Mouse (Mus musculus): ENCODE measurements around the gene Cldn9.

Gene Cldn9

DNA sequence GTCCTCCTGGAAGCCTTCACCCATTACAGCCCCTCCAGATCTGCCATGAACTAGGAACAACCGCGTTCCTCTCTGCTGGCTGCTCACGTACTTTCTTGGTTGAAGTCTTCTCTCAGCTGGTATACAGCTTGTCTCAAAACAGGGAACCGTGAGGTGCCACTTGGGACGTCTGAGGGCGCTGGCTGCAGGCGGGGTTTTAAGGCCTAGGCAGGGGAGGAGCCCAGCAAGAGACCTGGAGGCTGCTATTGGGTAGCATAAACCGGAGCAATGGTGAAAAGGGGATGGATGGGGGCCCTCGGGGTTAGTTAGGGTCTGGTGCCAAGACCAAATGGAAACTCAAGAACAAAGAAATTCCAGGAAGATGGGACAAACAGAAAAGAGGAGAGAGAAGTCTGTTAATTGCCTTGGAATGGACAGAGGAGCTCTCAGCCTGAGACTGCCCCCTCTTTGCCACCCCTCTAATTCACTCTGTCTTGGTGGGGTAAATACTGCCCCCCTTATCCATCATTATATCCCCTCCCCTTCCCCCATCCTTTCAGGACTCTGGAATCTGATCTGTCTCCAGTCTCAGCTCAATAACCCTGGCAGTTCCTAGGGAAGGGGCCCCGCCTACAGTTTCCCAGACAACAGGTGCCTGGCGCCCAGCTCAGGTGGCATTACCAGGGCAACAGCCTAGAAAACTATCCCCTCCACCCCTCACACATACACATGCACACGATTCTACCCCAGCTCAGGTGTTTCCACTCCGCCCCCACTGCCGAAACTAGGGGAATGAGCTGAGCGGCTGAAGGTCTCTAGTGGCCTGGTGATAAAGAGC, at the start of gene Cldn9:
TSS of gene Cldn9 (minus strand) at position 171 of the 817 bp plus-strand sequence.
- no peak for DNase-seq (ENCODE audit: low spot score in 2 of 2)

DNA sequence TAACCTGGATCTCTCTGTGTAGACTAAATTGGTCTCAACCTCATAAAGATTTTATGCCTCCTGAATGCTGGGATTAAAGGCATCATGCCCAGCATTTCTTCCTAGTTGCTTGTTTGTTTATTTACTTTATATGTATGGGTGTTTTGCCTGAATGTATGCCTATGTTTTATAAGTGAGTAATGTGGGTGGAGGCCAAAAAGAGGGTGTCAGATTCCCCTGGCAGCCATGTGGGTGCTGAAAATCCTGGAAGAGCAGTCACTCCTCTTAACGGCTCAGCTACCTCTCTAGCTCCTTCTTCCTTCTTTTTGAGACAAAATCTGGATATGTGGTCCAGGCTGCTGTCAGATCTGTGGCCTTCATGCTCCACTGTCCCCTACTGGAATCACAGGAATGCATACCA, 46.6 kb upstream of the Cldn9 start:
- no peak for DNase-seq (ENCODE audit: low spot score in 2 of 2)

DNA sequence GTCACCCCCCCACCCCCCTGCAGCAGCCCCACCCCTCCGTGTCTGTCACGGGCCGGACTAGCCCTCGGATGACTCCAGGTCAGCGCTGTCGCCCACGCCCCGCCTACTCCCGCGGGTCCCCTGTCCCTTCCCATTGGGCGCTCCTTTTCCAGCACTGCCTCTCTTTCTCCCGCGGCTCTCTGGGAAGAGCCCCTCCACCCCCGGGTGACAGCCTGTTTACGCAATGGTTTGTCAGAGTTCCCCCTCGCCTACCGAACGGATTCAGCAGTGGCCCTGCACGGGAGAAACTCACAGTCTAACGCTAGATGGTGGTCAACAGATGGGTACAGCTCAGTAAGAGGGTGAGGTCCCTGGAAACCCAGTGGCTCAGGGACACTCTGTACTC, 42.9 kb upstream of the Cldn9 start:
- peak in 1 of 2 experiments; percentile 46 for DNase-seq (ENCODE audit: low spot score in 2 of 2)

DNA sequence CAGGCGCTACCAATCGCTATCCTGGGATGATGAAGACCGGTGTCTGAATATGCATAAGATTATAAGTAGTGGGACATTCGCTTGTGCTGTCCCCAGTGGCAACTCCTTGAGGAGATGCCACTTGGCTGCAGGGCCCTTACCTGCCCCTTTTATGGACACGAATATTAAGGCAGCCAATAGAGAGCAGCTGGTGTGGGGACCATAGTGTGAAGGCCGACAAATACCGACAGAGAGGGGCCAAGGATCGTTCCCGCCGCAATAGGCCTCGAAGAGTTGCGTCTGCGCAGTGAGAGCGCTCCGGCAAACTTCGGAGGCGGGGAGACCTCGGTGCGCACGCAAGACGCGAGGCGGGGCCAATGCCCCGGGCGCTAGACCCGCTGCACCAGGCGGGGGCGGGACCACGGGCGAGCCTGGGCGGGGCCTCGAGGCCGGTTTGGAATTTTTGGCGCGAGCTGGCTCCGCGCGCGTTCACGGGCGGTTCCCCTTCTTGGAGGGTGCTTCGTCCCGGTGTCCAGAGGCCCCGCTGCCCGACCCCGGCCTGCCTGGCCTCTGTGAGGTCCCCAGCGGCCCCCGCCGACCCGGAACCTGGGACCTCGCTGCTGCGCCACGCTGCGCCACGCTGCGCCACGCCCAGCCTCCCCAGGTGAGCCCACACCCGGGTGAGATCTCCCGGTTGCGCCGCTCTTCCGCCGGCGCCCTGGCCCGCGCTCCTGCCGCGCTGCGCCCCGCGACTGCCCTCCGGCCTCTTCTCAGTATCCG, 42.4 kb upstream of the Cldn9 start, which contains the start of gene Pkmyt1:
TSS of gene Pkmyt1 (plus strand) at position 338 of the 759 bp plus-strand sequence.
- peak; percentile 93 to 95 for DNase-seq (ENCODE audit: low spot score in 2 of 2)

DNA sequence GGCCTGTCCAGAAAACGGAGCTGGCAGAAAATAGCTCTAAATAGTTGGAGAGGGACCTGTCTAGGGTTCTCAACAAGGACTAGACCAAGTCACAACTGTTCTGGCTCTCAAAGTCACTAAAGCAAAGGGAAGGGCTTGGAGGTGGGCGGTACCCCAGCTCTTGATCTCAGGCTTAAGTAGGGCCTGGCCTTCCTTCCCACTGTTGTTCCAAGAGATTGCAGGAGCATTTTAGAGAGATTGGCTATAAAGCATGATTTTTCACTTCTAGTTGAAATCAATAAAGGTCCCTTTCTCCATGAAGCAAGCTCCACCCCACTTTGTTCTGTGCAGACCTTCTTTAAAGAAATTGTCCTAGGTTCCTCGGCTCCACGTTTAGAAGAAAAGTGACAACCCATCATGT, 41.7 kb upstream of the Cldn9 start:
- DNase-seq (ENCODE audit: low spot score in 2 of 2) = no peak

DNA sequence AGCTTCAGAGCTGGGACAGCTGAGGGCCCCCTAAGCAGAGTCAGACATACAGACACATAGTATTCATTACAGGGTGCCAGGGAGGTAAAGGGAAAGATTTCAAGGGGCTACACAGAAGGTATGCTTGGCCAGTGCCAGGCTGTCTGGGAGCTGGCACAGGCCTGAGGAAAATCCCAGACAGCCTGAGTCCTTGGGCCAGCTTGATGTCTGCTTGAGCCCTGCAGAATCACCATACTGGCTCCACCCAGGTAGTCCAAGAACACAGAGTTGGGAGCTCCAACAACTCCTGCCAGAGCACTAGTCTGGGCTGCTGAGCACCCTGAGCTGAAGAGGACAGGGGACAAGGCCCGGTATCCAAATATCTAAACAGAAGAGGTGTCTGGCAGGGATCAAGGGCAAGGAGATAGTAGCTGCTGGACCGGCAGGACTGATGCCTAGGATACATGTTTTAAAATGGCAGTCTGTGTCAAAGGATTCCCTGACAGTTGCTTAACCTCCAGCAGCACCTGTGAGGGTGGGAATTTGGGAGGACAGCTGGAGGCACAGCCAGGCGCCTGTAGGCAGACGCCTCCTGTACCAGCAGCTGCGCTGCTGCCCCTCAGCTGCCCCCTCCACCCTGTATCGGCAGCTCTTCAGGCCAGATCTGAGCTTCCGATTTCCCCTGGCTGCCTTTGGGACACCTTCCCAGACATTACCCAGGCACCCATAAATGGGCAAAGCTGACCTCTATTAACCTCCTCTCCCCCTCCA, 38.7 kb upstream of the Cldn9 start, which contains the start of gene 1520401A03Rik:
TSS of gene 1520401A03Rik (minus strand) at position 408 of the 750 bp plus-strand sequence.
- no peak for DNase-seq (ENCODE audit: low spot score in 2 of 2)

DNA sequence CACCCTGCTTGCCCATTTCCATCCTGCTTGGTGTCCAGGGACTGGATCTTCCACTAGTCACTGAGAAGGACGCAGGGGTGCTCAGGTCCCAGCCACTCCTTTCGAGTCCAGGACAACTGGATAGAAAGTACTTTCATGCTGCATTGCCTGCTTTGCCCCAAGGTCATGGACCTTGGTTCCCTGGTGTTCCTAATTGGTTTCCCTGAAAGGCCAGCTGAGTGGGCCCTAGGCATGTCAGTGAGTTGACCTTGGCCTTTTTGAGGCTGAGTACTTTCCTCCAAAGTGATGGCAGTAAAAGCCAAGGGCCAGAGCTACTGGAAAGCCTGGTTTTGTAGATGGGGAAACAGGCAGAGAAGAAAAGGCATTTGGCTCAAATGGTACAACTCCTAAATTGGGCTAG, 38.1 kb upstream of the Cldn9 start:
- no peak for DNase-seq (ENCODE audit: low spot score in 2 of 2)

DNA sequence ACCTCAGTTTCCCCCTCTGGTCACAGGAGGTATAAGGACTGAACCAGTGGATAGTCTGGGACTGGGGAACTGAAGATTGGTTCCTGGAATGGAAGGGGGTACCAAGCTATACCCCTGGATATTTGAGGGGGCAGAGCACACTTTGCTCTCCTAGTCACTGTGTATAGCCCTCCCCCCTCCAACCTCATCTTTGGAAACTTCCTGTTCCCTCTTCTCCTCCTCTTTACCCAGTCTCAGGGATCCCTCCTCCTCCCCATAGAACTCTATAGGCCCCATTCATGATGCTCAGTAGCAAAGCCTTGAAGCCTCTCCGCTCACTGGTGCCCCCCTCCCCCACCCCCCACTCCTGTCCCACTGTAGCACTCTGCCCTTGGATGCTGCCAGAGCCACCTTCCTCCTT, 35.6 kb upstream of the Cldn9 start:
- DNase-seq (ENCODE audit: low spot score in 2 of 2) = no peak

DNA sequence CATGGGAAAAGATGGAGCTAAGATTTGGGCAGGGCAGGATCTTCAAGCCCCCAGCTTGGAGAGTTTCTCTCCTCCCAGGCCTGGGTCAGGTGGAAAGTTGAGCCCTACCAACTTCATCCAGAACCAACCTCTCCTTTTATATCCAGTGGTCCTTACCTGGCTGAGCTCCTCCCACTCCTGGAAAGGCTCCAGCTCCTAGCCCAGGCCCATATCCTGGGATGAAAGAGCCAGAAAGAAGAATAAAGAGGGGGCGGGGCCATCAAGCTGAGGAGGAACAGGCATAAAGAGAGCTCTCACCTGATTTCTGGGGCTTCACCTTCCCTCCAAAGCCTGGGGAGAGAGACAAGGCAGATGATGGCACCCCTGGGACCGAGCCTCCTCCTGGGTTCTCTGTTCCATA, 33.2 kb upstream of the Cldn9 start:
- no peak for DNase-seq (ENCODE audit: low spot score in 2 of 2)

DNA sequence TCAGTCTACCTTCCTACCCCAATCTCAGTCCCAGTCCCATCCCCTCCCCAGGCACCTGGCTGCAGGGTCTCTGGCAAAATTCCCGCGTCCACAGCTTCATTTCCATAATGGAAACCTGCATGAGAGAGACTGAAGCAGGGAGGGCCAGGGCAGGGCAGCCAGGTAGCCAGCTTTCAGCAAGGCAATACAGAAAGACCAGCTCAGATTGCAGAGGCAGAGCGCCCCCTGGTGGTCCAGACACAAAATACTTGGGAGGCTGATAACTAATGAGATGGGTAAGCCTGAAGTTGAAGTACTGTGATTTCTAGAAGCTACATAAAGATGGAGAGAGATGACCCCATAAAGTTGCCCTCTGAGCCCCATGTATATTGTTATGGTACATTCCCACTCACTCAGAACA, 22.4 kb upstream of the Cldn9 start:
- peak; percentile 47 to 69 for DNase-seq (ENCODE audit: low spot score in 2 of 2)

DNA sequence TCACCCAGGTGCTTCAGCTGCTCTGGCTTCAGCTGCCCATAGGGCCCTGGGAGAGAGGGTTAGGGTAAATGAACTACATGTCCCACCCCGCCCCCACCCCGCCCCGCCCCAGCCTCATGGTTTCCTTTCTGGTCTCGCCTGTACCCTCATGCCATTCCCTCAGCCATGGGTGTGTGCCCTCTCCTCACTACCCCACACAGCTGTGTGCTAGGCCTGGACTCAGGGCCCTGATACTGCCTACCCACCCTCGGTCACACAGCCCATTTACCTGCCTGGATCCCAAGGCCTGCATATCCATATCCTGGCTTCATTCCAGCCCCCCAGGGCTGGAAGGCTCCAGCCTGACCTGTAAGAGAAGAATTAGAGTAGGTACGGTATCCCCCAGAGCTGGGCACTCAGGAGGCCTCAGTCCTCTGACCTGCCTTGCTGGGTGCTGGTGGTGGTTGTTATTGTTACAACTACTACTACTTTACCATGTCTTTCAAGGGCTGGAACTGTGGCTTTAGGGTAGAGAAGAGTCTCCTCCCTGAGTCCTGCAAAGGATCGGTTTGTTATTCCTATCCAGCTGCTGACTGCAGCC, 21.8 kb upstream of the Cldn9 start:
- no peak for DNase-seq (ENCODE audit: low spot score in 2 of 2)

DNA sequence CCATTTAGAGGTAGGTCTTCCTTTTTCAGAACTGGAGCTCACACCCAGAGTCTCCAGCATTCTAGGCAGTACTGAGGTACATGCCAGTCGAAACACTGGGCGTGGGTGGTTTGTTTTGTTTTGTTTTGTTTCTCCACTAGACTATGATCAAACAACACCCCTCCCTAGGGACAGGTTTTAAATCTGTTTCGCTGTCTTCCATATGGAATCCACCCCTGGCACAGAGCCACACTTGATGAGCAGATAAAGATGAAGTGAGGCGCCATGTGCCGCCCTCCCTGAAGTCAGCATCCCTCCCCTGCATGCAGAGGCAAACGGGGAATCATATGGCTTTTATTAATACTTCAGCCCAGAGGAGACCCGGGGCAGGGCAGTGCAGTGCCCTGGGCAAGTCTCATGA, 20.9 kb upstream of the Cldn9 start:
- no peak for DNase-seq (ENCODE audit: low spot score in 2 of 2)

DNA sequence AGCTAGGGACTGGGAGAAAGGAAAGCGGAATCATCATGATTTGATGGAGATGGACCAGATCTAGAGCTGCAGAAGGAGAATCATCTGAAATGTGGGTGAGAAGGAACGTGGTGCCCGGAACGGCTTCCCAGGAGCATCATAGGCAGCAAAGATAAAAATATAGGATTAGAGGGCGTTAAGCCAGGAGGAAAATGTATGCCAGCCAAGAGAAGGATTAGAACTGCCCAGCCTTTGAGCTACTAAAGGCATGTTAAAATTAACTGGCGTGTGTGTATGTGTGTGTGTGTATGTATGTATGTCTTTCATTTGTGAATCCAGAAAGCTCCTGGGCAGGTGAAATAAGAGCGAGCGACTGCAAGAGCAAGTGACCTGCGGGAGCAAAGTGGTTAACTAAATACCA, 19.5 kb upstream of the Cldn9 start:
- no peak for DNase-seq (ENCODE audit: low spot score in 2 of 2)

DNA sequence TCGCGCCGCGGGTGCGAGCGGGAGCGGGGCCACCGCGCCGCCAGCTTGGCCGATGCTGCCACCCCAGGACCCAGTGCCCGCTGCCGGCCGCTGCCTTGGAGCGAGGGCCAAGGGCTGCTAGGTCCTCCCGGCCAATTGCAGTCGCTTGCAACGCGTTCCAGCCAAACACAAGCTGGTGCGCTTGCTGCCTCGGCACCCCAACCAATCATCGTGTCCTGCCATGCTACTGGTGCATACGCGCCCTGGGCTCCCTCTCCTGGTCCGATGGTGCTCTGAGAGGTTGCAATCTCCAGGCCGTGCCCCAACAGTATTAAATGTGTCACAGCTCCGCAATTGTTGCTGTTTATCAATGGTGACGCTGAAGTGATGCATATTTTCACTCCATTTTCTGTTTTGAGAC, 16.3 kb upstream of the Cldn9 start:
- peak; percentile 62 to 75 for DNase-seq (ENCODE audit: low spot score in 2 of 2)

DNA sequence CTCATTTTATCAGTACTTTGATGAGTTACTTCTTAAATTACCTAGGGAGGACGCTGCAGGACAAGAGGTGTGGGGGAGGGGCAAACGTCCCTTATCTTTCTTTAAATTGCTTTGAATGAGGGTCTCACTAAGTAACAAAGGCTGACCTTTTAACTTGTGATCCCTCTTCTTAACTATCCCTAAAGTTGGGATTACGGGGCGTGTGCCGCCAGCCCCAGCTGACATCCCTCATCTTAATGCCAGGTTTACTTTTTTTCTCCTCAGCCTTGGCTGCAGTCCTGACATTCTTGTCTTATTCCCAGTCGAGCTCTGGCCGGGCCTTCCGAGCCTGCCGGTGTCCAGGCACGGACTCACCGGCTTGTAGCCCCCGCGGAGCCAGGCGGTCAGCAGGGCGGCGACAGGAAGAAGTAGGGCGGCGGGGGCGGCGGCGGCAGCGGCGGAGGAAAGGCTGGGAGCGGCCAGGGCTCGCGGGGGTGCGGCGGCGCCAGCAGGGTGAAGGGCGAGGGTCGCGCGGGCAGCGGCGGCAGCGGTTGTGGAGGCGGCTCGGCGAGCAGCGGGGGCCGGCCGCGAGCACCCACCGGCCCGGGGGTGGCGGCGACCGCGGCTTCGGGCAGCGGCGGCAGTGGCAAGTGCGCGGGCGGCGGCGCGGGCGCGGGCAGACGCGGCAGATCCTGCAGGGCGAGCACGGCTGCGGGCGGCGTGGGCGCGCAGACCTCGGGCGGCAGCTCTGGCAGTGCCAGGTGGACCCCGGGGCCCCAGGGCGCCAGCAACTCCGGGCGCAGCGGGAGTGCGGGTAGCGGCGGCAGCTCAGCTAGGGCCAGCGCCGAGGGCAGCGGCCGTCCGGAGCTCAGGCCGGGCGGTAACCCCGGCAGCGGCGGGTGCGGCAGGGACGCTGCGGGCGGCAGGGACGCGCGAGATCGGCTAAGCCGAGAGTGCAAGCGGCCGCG, 15.6 kb upstream of the Cldn9 start:
- no peak for DNase-seq (ENCODE audit: low spot score in 2 of 2)

DNA sequence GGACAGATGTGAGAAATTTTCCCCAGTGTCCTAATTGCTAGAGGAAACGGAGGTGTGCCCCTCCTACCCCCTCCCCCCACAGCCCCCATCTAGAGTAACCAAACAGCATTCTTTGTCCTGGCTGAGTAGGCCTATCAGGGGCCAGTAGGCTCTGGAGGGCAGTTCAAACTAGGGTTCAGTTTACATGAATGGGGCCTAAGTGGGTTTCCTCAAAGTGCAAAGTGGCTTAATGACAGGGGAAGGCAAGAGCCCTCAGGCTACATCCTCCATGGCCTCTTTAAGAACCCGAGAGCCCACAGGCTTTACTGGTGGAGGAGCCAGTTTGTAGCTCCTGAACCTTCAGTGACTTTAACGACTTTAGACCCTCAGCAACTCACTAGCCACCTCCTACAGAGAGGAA, 12.0 kb upstream of the Cldn9 start:
- DNase-seq (ENCODE audit: low spot score in 2 of 2) = no peak

DNA sequence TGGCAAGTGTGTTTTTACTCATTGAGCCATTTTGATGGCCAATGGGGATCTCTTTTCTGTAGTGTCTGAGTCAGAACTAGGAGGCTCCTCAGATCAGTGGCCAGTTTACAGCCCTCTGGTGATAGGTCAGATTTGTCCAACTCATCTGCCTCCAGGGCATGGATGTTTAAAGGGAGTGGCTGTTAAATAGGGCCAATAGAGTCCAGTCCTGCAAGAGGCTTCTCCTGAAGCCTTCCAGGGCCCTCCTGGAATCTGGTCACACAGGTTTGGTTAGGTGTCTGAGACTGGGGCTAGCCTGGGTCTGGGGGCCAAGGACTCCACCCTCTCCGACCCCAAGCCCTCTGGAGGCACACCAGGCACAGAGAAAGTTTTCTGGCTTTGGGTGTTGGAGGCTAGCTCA, 10.7 kb upstream of the Cldn9 start:
- DNase-seq (ENCODE audit: low spot score in 2 of 2) = no peak

DNA sequence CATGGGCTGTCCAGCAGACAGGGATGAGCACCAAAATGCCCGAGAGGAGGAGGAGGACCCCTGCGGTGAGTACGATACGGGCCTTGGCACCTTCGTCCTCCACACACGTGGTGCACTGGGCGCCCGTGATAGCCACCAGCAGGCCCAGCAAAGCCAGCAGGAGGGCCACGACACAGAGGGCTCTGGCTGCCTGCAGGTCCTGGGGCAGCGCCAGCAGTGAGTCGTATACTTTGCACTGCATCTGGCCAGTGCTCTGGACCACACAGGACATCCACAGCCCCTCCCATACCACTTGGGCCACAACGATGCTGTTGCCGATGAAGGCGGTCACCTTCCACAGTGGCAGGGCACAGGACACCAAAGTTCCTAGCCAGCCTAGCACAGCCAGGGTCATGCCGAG, 600 bp downstream of the Cldn9 start:
- DNase-seq (ENCODE audit: low spot score in 2 of 2) = no peak

DNA sequence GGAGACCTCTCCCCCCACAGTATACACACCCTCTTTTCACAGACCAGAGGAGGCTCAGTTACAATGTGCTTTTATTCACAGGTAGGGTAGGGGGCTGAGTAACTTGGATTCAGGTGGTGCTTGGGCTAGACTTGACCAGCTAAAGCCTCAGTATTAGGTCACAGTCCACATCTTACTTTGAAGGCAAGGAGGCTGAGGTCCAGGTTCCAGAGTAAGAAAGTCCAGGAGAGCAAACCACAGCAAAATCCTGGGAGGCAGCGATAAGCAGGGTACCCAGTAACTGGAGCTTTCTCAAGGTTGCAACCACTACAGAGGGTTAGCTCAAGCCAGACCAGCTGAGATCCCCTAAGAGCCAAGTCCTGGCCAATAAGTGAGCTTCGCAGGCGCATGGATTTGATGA, 1.3 kb downstream of the Cldn9 start:
- no peak for DNase-seq (ENCODE audit: low spot score in 2 of 2)

DNA sequence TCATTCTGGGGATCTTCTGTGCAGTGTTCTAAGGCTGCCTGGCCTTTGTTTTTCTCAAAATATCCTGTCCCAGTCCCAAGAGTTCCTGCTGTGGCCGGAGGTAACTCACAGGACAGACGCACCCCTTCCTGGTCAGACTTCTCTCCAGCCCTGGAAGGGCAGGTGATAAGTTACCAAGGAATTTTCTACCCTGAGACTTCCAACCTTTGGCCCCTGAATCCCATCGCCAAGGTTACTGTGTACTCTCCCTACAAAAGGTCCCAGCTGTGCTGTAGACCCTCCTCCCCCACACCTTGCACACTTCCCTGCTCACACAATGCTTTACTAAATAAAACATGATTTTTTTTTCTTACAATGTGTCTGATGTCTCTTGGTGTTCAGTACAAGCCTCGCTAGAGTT, 1.7 kb downstream of the Cldn9 start:
- DNase-seq (ENCODE audit: low spot score in 2 of 2) = no peak

DNA sequence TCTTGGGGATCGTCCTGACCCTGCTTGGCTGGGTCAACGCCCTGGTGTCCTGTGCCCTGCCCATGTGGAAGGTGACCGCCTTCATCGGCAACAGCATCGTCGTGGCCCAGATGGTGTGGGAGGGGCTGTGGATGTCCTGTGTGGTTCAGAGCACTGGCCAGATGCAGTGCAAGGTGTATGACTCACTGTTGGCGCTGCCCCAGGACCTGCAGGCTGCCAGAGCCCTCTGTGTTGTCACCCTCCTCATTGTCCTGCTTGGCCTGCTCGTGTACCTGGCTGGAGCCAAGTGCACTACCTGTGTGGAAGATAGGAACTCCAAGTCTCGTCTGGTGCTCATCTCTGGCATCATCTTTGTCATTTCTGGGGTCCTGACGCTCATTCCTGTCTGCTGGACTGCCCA, 2.7 kb downstream of the Cldn9 start:
- DNase-seq (ENCODE audit: low spot score in 2 of 2) = no peak

All from spleen, postnatal 14 days (tissue).